Comparison of ENCODE assay signal across 8 mouse cellular contexts in the genomic region with DNA sequence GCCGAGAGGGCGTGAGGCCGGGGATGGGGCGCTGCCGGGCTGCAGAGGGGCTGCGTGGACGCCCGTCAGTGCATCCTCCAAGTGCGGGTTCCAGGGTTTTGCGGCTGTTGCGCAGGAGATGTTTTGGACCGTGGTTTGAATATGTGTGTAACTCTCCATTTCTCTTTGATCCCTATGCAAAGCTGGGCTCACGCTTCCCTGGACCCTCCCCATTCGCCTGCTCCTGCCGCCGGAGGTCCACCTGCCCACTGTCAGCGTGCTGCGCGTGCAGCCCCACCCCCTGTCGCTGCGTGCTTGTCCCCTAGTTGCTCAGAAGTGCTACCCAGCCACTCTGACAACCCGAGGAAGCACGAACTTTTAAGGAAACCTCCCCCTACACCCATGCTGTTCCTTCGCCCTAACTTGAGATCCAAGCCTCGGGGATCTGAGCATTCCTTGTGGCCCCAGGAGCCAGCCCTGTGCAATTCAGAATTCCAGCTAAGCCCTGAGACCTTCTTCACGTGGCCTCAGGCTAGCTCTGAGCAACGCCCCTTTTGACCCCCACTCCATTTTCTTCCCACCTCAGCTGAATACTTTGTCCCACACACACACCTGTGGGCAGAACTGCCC. TPM values are rescaled to one million over a fixed set of nuclear protein-coding genes. Genes with fewer than 3 reads are reported as not detected.
DNase-seq lines count a peak whose midpoint lies in the region; ATAC-seq lines count a peak whose summit lies in the region.
"Had no signal": no experiment of that assay in that cellular context is flagged by ENCODE, and none has a peak within 500 bp of the region (broad histone marks: within the 10 kb centered on the region; RNA-seq: fewer than 3 reads in every experiment).

No protein-coding gene starts in this region.

- H3K4me1 ChIP-seq in megakaryocyte, embryonic 14.5 days: peaks cover 25% of the 10 kb centered on the region
- H3K4me1 ChIP-seq in forebrain, embryonic 11.5 days (replicated peaks; ENCODE audit: control insufficient read depth, insufficient read depth, low read length): peaks cover 14% of the 10 kb centered on the region
- H3K4me1 ChIP-seq in limb, embryonic 11.5 days (ENCODE audit: control insufficient read depth, insufficient read depth, low read length): peaks cover 19% of the 10 kb centered on the region
- peaks cover 10% of the 10 kb centered on the region; the same call in 1 of the 2 replicates for H3K4me1 ChIP-seq in stomach, embryonic 14.5 days (ENCODE audit: control insufficient read depth, insufficient read depth, low read length)

- H3K4me2 ChIP-seq in forebrain, embryonic 11.5 days (ENCODE audit: low read depth, low read length, severe bottlenecking): peak overlapping the region; percentile 97
- peak overlapping the region; percentile 72 for H3K4me2 ChIP-seq in limb, embryonic 11.5 days (ENCODE audit: low read depth, severe bottlenecking)
- peak overlapping the region; percentile 99 for H3K4me2 ChIP-seq in stomach, embryonic 14.5 days (replicated peaks; ENCODE audit: low read depth, low read length)

- ATAC-seq in megakaryocyte, adult 5-6 weeks (ENCODE audit: poor library complexity, severe bottlenecking): no peak
- no peak for ATAC-seq in forebrain, embryonic 11.5 days (replicated peaks; ENCODE audit: low FRiP score)
- no peak for ATAC-seq in limb, embryonic 11.5 days (ENCODE audit: insufficient number of reproducible peaks, low FRiP score, low TSS enrichment, low read depth)
- ATAC-seq in stomach, embryonic 14.5 days (ENCODE audit: insufficient number of reproducible peaks, insufficient read depth, low FRiP score, low read depth): no peak

- under 1% methylated on average over 27 of the region's 27 CpGs for WGBS in forebrain, embryonic 11.5 days
- 2% methylated on average over 27 of the region's 27 CpGs for WGBS in limb, embryonic 11.5 days
- WGBS in stomach, embryonic 14.5 days: 4% methylated on average over 27 of the region's 27 CpGs

- H3K9ac ChIP-seq in forebrain, embryonic 11.5 days (ENCODE audit: low read length): peak overlapping the region; percentile 63
- peak overlapping the region; percentile 60 for H3K9ac ChIP-seq in limb, embryonic 11.5 days (ENCODE audit: low read length)
- peak overlapping the region; percentile 46 for H3K9ac ChIP-seq in stomach, embryonic 14.5 days (replicated peaks; ENCODE audit: low read depth, low read length)

- no peak for DNase-seq in forebrain, embryonic 11.5 days (ENCODE audit: low spot score)
- peak; percentile 40 for DNase-seq in limb, embryonic 11.5 days (ENCODE audit: low spot score)
- DNase-seq in thymus, postnatal 36 days: no peak
- DNase-seq in spleen, postnatal 14 days (ENCODE audit: low spot score in 2 of 2): no peak

- H3K27me3 ChIP-seq in megakaryocyte, embryonic 14.5 days (replicated peaks): peaks cover 91% of the 10 kb centered on the region
- H3K27me3 ChIP-seq in forebrain, embryonic 11.5 days (ENCODE audit: control insufficient read depth, insufficient read depth, low read length): peaks cover 21% of the 10 kb centered on the region
- H3K27me3 ChIP-seq in limb, embryonic 11.5 days (ENCODE audit: control insufficient read depth, insufficient read depth, low read length): peaks cover 16% of the 10 kb centered on the region
- peaks cover 5% of the 10 kb centered on the region for H3K27me3 ChIP-seq in stomach, embryonic 14.5 days (ENCODE audit: control insufficient read depth, insufficient read depth, low read length)

- H3K9me3 ChIP-seq in megakaryocyte, embryonic 14.5 days: peaks cover 10% of the 10 kb centered on the region
- H3K9me3 ChIP-seq in forebrain, embryonic 11.5 days (ENCODE audit: control insufficient read depth, low read length): no peaks in the 10 kb centered on the region
- no peaks in the 10 kb centered on the region for H3K9me3 ChIP-seq in limb, embryonic 11.5 days (ENCODE audit: control insufficient read depth, low read length)
- H3K9me3 ChIP-seq in stomach, embryonic 14.5 days (ENCODE audit: control insufficient read depth, low read depth, low read length): no peaks in the 10 kb centered on the region

- H3K4me3 ChIP-seq in megakaryocyte, embryonic 14.5 days (replicated peaks): peak overlapping the region; percentile 91
- peak overlapping the region; percentile 62 for H3K4me3 ChIP-seq in forebrain, embryonic 11.5 days (ENCODE audit: low read depth, low read length)
- peak overlapping the region; percentile 35 for H3K4me3 ChIP-seq in limb, embryonic 11.5 days (ENCODE audit: low read depth, low read length)
- H3K4me3 ChIP-seq in stomach, embryonic 14.5 days (ENCODE audit: low read depth, low read length): peak overlapping the region; percentile 54

- no peaks in the 10 kb centered on the region for H3K36me3 ChIP-seq in megakaryocyte, embryonic 14.5 days (replicated peaks; ENCODE audit: low read length)
- no peaks in the 10 kb centered on the region for H3K36me3 ChIP-seq in forebrain, embryonic 11.5 days (ENCODE audit: control insufficient read depth, insufficient read depth, low read length)
- H3K36me3 ChIP-seq in limb, embryonic 11.5 days (ENCODE audit: control insufficient read depth, insufficient read depth, low read length): no peaks in the 10 kb centered on the region
- H3K36me3 ChIP-seq in stomach, embryonic 14.5 days (ENCODE audit: control insufficient read depth, insufficient read depth, low read length): no peaks in the 10 kb centered on the region

- no peak overlapping the region for H3K27ac ChIP-seq in forebrain, embryonic 11.5 days (ENCODE audit: low read depth, low read length)
- no peak overlapping the region for H3K27ac ChIP-seq in limb, embryonic 11.5 days (replicated peaks; ENCODE audit: low read depth, low read length)
- no peak overlapping the region for H3K27ac ChIP-seq in stomach, embryonic 14.5 days (ENCODE audit: low read length)

RNA-seq across cellular contexts. Expression of gene Etnk2, which starts 0.8 kb away (rescaled TPM):
- 0.11 TPM in 1 of 2 replicates, not detected in the other for polyA plus RNA-seq in megakaryocyte, embryonic 14.5 days (2012; ENCODE audit: insufficient read depth, low replicate concordance)
- not detected in 2 replicates for total RNA-seq in megakaryocyte, adult 5-6 weeks (2015)
- not detected in 2 replicates for total RNA-seq in megakaryocyte, adult 5-6 weeks (2017)
- 1.8 and 2.7 TPM in 2 replicates for polyA plus RNA-seq in forebrain, embryonic 11.5 days (2014; fragmentation: Nextera tagmentation; extraction: Ambion mirVana)
- 1.0 and 1.3 TPM in 2 replicates for polyA plus RNA-seq in limb, embryonic 11.5 days (2014; fragmentation: Nextera tagmentation; extraction: Ambion mirVana)
- 4.9 and 5.6 TPM in 2 replicates for polyA plus RNA-seq in stomach, embryonic 14.5 days (2014; fragmentation: Nextera tagmentation; extraction: Ambion mirVana)

RNA-seq across cellular contexts. Expression of gene Ren1, which starts 13.8 kb away (rescaled TPM):
- polyA plus RNA-seq in megakaryocyte, embryonic 14.5 days (2012; ENCODE audit: insufficient read depth, low replicate concordance): not detected in 2 replicates
- total RNA-seq in megakaryocyte, adult 5-6 weeks (2015): not detected in 2 replicates
- not detected in 2 replicates for total RNA-seq in megakaryocyte, adult 5-6 weeks (2017)
- polyA plus RNA-seq in forebrain, embryonic 11.5 days (2014; fragmentation: Nextera tagmentation; extraction: Ambion mirVana): not detected in 2 replicates
- polyA plus RNA-seq in limb, embryonic 11.5 days (2014; fragmentation: Nextera tagmentation; extraction: Ambion mirVana): not detected in 2 replicates
- polyA plus RNA-seq in stomach, embryonic 14.5 days (2014; fragmentation: Nextera tagmentation; extraction: Ambion mirVana): 1.4 and 2.6 TPM in 2 replicates
- total RNA-seq: left cerebral cortex, postnatal 10 days had no signal

RNA-seq across cellular contexts. Expression of gene Kiss1, which starts 42.5 kb away (rescaled TPM):
- not detected in 2 replicates for polyA plus RNA-seq in megakaryocyte, embryonic 14.5 days (2012; ENCODE audit: insufficient read depth, low replicate concordance)
- not detected in 2 replicates for total RNA-seq in megakaryocyte, adult 5-6 weeks (2015)
- not detected in 2 replicates for total RNA-seq in megakaryocyte, adult 5-6 weeks (2017)
- polyA plus RNA-seq in forebrain, embryonic 11.5 days (2014; fragmentation: Nextera tagmentation; extraction: Ambion mirVana): 0.43 TPM in 1 of 2 replicates, not detected in the other
- not detected in 2 replicates for polyA plus RNA-seq in limb, embryonic 11.5 days (2014; fragmentation: Nextera tagmentation; extraction: Ambion mirVana)
- not detected in 2 replicates for polyA plus RNA-seq in stomach, embryonic 14.5 days (2014; fragmentation: Nextera tagmentation; extraction: Ambion mirVana)
- total RNA-seq: left cerebral cortex, postnatal 10 days had no signal

RNA-seq across cellular contexts. Expression of gene Golt1a, which starts 54.5 kb away (rescaled TPM):
- polyA plus RNA-seq in megakaryocyte, embryonic 14.5 days (2012; ENCODE audit: insufficient read depth, low replicate concordance): not detected in 2 replicates
- total RNA-seq in megakaryocyte, adult 5-6 weeks (2015): not detected in 2 replicates
- not detected in 2 replicates for total RNA-seq in megakaryocyte, adult 5-6 weeks (2017)
- polyA plus RNA-seq in forebrain, embryonic 11.5 days (2014; fragmentation: Nextera tagmentation; extraction: Ambion mirVana): not detected in 2 replicates
- not detected in 2 replicates for polyA plus RNA-seq in limb, embryonic 11.5 days (2014; fragmentation: Nextera tagmentation; extraction: Ambion mirVana)
- 1.5 and 2.8 TPM in 2 replicates for polyA plus RNA-seq in stomach, embryonic 14.5 days (2014; fragmentation: Nextera tagmentation; extraction: Ambion mirVana)

Comparison
In these comparisons a context has a peak if more than half of its experiments do, and no peak if none do; other contexts are left out.
1. H3K4me3 ChIP-seq: peak in every context shown above with its lines; median percentile 91 in megakaryocyte, embryonic 14.5 days; 62 in forebrain, embryonic 11.5 days; 54 in stomach, embryonic 14.5 days; 35 in limb, embryonic 11.5 days.